Mouse (Mus musculus): ENCODE measurements around the gene Olfr503.

DNA sequence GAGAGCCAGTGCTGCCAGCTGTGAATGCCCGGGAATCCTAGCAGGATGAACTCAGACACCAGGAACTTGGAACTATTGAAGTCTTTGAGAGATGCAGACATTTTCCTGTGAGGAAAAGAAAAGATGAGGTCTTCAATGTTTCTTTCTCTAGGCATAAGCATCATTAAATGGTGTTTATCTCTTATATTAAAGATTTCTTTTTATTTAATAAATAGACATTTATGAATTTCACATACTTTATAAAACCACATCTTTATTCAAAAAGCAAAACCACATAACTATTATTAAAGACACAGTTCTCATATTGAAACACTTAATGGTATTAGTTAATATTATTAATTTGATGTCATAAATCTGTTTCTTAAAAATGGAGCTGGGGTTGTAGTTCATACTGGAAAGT lies 21.4 kb downstream of the Olfr503 start, which contains the start of gene Olfr504:
- TF ChIP-seq GATA1 (IDR thresholded peaks at IDR 0.05; ENCODE audit: borderline replicate concordance, low read length) (no peak), FLI1 (IDR thresholded peaks at IDR 0.05; ENCODE audit: low read length) (no peak)

Data from megakaryocyte, embryonic 14.5 days (primary cell).